Mouse (Mus musculus) cerebellum, adult 9-11 months (tissue): ENCODE results near the gene Mtch2.
"Not testable (repeated sequence)": the region's sequence is repeated elsewhere in the genome, so short reads cannot be mapped to it uniquely, and the experiment has no call there.

Experiments
- DNase-seq: peaks from one replicate; pipeline ENCODE4 v3.0.0; 2022

The Mtch2 gene

GRCm38 (mm10) chr2:90866524-90866923 lies 19.6 kb downstream of the Mtch2 start:
- DNase-seq = peak; percentile 78

DNA sequence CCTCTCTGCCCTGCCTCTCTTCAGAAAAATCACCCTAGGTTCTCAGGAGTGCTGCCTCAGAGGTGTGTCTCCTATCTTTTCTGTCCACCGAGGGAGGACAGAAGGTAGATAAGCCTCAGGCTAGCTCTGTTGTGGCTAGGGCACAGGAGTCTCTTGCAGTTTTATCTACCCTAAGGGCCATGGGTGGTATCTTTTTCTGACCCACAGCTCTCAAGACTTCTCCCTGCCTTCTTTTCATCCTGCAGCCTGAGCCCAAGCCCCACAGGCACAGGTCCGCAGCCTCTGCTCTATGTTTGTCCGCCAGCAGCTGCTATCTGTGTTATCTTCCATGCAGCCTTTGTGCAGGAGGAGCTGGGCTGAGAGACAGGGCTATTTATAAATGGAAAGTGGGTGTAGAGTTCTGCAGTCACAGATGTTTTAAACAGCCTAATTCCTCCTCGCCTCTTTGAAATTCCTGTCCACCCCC lies 23.2 kb downstream of the Mtch2 start:
- no peak for DNase-seq

DNA sequence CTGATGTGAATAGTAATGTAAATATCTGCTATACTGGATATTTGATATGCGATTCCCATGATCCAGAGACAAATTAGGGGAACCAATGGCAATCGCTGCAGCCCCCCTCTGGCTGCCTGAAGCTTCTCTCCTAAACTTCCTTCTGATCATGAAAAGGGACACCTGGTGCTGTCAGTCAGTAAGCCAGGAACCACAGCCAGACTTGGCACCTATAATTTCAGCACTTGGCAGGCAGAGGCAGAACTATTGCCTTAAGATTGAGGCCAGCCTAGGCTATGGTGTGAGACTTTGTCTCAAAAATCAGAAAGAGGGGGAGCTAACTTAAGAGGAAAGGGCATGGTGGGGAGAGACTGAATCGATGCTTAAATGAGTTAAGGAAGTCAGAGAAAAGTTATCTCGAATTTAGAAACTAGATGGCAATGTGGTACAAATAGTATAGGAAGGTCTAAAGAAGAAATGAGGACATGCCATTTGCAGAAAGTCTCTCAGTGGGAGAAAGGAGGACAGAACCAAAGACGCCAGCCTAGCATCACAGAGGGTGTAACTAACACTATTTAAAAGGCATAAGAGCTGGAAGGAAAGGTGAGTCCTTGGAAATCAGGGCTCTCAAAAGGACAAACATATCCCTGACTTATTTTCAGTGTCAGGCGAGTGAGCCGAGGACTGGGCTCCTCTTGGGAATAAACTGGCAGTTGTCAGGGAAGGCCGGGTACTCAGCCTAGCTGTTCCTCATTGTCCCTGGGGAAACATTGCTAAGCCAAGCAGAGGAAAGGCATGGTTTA lies 24.4 kb downstream of the Mtch2 start:
- no peak for DNase-seq

DNA sequence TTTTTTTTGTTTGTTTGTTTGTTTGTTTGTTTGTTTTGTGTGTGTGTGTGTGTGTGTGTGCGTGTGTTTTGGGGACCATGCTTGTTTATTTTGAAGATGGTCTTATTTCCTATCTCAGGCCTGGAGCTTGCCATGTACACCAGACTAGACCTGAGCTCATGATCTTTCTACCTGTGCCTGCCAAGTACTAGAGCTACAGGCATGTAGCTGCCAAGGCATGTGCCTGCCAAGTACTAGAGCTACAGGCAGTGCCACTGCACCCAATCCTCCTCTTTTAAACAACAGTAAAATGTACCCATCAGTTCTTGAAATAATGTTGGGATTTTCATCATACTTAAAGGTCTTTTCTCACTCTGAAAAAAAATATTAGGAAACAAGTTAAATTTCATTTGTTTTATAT lies 27.1 kb downstream of the Mtch2 start:
- DNase-seq = peak; percentile 67

DNA sequence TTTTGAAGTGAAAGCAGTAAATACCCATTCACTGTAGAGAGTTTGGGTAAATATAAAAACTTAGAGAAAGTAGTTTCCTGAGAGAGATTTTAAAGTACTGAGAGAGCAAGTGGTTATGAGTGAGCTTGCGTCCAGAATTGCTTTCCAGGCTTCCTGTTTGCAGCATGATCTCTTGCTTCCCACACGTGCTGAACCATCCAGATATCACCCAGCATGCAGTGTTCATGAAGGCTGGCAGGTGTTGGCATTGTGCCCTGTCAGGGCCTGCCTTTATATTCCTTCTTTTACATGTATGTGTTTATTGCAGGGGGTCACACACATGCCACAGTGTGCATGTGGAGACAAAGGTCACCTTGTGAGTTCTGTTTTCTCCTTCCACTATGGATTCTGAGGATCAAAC lies 28.3 kb downstream of the Mtch2 start:
- DNase-seq = no peak

GRCm38 (mm10) chr2:90877584-90878259 lies 30.8 kb downstream of the Mtch2 start:
- no peak for DNase-seq

DNA sequence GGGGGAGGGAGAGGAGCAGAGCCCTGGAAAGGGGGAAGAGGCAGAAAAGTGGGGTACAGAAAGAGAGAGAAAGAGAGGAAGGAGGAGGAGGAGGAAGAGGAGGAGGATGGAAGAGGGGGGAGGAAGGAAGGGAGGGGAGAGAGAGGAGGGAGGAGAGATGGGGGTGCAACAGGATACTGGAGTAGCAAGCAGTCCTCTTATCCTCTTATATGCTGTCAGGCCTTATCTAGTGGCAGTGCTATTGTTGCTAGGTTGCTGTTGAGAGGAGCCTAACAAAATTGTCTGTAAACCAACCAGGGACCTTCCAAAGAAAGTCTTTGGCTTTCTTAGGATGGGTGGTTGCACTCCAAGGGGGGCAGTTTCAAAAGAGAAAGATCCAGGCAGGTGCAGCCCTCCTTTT lies 32.5 kb downstream of the Mtch2 start:
- DNase-seq = no peak

GRCm38 (mm10) chr2:90880144-90880785 lies 33.3 kb downstream of the Mtch2 start:
- DNase-seq = no peak

DNA sequence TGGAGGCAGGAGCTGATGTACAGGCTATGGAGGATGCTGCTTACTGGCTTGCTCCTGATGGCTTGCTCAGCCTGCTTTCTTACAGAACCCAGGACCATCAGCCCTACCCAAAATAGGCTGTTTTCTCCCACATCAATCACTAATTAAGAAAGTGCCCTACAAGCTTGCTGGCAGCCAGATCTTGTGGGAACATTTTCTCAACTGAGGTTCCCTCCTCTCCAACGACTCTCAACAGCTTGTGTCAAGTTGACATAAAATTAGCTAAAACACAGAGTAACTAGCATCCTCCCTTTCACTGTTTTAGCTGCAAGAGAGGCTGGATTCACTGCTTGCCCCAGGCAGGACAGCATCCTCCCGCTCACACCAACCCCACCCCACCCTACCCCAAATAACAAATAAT lies 34.9 kb downstream of the Mtch2 start:
- DNase-seq = no peak

DNA sequence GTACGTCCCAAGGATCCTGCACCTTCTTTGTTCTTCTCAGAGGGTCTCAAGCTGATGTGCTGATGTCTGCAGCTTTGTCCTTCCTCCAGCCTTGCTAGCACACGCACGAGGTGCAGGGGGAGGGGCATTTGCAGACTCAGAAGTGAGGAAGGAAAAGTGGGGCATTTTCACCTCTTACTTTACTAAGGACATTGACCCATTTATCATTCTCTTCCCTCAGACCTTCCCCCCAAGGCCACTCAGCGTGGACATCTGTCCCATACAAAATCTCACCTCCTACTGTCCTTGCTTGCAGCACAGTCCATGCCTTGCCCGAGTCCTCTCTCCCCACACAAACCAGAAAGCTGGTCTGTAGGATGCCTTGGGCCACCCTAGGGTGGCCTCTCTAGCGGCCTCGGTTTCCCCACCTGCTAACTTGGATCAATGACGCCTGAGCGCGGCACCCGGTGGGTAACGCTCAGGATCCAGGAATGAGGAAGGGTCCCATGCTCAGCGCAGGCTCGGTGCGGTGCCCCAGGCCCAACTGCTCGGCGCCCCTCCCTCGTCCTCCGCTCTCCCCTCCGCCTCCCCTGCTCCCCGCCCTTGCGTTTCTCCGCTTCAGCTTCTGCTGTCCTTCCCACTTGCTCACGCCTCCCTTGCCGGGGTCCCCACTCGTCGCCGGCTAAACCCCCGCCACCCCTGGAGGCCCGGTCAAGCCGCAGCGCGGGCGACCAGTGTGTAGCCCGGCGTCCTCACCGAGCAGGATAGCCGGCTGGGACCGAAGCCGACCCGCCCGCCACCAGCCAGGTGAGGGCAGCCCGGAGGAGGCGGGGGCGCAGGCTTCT lies 38.5 kb downstream of the Mtch2 start, which contains the start of gene C1qtnf4:
Gene C1qtnf4, plus strand, starts transcription at position 643 of the 824 bp plus-strand sequence.
- peak; percentile 73 for DNase-seq

DNA sequence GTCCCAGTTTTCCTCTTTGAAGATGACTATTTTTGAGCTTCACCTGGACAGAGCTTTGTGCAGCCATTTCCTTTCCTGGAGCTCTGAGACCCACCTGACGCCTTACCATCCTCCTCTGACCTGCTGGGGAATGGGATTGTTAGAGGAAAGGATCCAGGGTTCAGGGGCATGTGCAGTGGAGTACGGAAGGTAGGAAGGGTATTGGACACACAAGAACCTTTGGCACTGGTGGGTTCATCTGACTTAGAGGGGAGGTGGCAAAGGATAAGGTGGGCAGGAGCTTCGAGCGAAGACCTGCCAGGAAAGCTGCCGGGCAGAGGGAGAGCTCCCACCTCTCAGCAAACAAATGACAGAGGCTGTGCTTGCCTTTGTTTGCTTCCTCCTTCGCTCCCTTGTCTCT lies 39.5 kb downstream of the Mtch2 start:
- peak; percentile 51 for DNase-seq

- no peak for DNase-seq
These were observed 40.7 kb downstream of the Mtch2 start for GRCm38 (mm10) chr2:90887627-90888026.

DNA sequence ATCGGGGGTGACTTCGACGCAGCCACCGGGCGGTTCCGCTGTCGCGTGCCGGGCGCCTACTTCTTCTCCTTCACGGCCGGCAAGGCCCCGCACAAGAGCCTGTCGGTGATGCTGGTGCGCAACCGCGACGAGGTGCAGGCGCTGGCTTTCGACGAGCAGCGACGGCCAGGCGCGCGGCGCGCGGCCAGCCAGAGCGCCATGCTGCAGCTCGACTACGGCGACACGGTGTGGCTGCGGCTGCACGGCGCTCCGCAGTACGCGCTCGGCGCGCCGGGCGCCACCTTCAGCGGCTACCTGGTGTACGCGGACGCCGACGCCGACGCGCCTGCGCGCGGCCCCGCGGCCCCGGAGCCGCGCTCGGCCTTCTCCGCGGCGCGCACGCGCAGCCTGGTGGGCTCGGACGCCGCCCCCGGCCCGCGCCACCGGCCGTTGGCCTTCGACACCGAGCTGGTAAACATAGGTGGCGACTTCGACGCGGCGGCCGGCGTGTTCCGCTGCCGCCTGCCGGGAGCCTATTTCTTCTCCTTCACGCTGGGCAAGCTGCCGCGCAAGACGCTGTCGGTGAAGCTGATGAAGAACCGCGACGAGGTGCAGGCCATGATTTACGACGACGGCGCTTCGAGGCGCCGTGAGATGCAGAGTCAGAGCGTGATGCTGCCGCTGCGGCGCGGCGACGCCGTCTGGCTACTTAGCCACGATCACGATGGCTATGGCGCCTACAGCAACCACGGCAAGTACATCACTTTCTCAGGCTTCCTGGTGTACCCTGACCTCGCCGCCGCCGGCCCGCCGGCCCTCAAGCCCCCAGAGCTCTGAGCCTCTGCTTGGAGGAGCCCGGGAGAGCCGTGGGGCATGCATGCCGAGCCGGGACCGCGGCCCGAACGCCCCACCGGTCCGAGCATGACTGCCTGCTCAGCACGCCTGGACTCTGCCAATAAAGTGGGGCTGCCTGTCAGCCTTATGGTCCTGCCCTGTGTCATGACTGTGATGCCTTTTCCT lies 42.9 kb downstream of the Mtch2 start:
- peak; percentile 83 for DNase-seq

- no peak for DNase-seq
These were observed 46.8 kb downstream of the Mtch2 start for GRCm38 (mm10) chr2:90893673-90894298.

- DNase-seq = not testable (repeated sequence)
These were observed 47.3 kb downstream of the Mtch2 start for GRCm38 (mm10) chr2:90894299-90894677.

DNA sequence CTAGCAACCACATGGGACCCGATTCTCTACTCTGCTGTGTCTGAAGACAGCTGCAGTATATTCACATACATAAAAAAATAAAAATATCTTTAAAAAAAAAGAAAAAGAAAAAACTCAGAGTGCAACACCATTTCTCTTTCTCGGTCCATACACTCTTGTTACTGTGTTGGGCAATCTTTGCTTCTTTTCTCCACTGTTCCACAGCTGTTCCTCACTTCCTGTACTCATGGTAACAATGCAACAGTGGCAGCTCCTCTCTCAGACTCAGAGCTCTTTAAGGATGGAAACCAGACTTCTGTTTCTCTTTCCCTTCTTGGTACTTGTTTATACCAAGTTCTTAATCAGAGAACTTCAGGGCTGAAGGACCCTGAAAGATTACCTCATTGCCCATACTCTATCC lies 56.4 kb downstream of the Mtch2 start:
- DNase-seq = no peak

- DNase-seq = peak; percentile 88
These were observed 57.3 kb downstream of the Mtch2 start, which contains the start of the genes Kbtbd4 and Ndufs3 for GRCm38 (mm10) chr2:90904076-90904855. TSS of gene Kbtbd4 (plus strand) at chr2:90904740. TSS of gene Ndufs3 (minus strand) at chr2:90904827.

DNA sequence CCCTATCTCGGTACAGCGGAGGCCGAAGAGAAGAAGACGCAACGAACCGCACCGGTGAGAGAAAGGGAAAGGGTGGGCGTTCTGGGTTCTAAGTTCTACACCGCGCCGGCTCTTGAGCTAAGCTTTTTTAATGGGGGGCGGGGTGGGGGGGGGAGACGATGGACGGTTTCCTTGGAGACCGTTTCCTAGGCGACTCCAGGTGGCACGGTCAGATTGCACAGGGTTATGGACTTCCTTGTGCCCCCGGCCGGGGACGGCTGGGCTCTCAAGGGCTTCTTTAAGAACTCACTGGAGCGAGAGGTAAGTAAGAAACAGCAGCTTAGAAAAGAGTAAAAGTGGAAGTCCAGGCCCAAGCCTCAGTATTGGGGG lies 57.9 kb downstream of the Mtch2 start:
- no peak for DNase-seq

GRCm38 (mm10) chr2:90906721-90907120 lies 59.8 kb downstream of the Mtch2 start:
- DNase-seq = no peak

DNA sequence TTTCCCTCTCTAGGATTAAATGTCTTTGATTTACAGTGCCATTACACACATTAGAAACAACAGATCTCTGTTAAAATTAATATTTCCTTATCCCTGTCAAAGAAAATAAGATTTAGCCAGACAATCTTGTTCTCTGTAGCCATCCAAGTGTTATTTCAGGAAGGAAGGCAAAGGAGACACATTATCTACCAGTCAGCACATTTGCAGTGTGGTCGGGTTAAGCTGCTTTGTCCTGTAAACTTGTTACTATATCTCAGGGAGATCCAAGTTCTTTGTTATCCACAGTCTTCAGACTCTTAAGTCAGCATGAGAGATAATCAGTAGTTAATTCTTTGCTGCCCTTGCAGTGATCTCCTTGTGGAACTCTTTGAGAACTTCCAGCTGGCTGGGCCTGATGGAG lies 63.9 kb downstream of the Mtch2 start:
- DNase-seq = no peak
